Mouse (Mus musculus): ENCODE measurements at regions not wholly inside any gene's neighbourhood (a gene's known extent, or its start where the extent isn't known, plus 50 kb on each side); places are given as distances from the start of the nearest gene placed in this dataset.

GRCm38 (mm10) chr15:71358189-71358790, 2476.1 kb upstream of the Gm6569 start:
- no peak for DNase-seq (ENCODE audit: low spot score in 2 of 2)

DNA sequence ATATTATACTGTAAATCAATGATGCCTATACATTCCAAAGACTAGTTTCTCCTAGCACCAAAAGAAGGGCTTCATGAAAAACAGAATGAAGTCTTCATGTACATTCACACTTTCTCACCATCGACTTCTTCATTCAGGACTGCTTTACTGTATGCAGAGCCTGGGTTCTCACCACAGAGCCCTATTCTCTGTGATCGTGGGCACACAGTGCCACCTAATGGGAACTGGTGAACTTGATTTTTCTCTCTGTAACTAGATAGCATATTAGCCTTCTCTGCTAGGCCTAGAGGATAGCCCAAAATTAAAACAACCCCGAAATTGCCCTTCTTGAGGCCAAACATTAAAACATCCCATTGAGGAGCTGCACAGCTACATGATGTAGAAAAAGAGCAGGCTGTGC, 2458.6 kb upstream of the Gm6569 start:
- DNase-seq (ENCODE audit: low spot score in 2 of 2) = peak; percentile 39 to 65
